Mouse (Mus musculus): ENCODE data around the gene Cct7. TPM values are rescaled to one million over a fixed set of nuclear protein-coding genes. Genes with fewer than 3 reads are reported as not detected.

The Cct7 gene
- polyA plus RNA-seq, 1 experiment from 2014 or later = 440 TPM

GRCm38 (mm10) chr6:85483843-85484721 is 32.8 kb downstream of the Cct7 start:
- no peak overlapping the region for H3K9ac ChIP-seq
- peaks cover 19% of the 10 kb centered on the region for H3K4me1 ChIP-seq
- no peak for ATAC-seq (ENCODE audit: insufficient number of reproducible peaks, low FRiP score, low TSS enrichment, low read depth)
- no peaks in the 10 kb centered on the region for H3K9me3 ChIP-seq (replicated peaks)
- H3K4me2 ChIP-seq (replicated peaks) = peak overlapping the region; percentile 62
- H3K27me3 ChIP-seq = peaks cover 49% of the 10 kb centered on the region
- no peak overlapping the region for H3K27ac ChIP-seq (replicated peaks)
- peak overlapping the region; percentile 38 for H3K4me3 ChIP-seq (replicated peaks)
- no peaks in the 10 kb centered on the region for H3K36me3 ChIP-seq
- 3% methylated on average over 92 of the region's 92 CpGs for WGBS

DNA sequence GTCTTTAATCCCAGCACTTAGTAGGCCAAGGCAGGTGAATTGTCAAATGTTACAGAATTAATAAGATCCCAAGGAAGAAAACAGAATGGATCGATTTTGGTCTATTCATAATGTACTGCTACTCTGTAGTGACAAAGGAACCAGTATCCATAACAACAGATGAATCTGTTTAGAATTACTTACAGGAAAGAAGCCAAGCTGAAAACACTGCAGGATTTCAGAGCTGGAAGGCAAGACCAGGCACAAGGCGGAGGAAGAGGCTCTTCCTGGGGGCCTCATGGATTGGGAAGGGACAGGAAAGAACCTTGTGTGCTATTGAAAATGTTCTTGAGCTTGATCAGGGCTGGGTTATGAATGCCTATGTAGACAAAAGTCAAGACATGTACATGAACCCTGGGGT is 34.4 kb downstream of the Cct7 start:
- Histone ChIP-seq H3K36me3 (no peaks in the 10 kb centered on the region), H3K9ac (no peak overlapping the region), H3K27ac (replicated peaks) (no peak overlapping the region), H3K4me1 (peaks cover 19% of the 10 kb centered on the region), H3K9me3 (replicated peaks) (no peaks in the 10 kb centered on the region), H3K27me3 (peaks cover 47% of the 10 kb centered on the region), H3K4me2 (replicated peaks) (no peak overlapping the region), H3K4me3 (replicated peaks) (no peak overlapping the region)
- ATAC-seq (ENCODE audit: insufficient number of reproducible peaks, low FRiP score, low TSS enrichment, low read depth) = no peak
- WGBS = 39% methylated on average over 2 of the region's 2 CpGs

DNA sequence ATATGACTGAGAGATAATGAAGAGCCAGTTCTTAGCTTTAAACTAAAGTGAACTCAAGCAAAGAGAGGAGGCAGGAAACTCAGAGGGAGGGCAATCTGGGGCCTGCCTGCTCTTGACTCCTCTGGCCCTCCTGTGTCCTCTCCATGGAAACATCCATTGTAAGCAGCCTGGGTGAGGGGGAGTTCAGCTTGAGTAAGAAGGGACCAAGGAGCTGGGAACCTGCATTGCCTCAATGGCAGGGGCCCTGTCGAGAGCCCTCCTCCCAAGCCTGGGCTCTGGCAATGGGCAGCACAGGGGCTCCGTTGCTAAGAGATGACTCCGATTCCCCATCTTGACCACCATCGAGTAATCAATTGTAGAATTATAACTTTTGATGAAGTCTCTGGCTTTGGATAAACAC is 37.2 kb downstream of the Cct7 start:
- Histone ChIP-seq H3K9ac (no peak overlapping the region), H3K36me3 (no peaks in the 10 kb centered on the region), H3K4me2 (replicated peaks) (no peak overlapping the region), H3K4me1 (peaks cover 19% of the 10 kb centered on the region), H3K4me3 (replicated peaks) (no peak overlapping the region), H3K27me3 (peaks cover 30% of the 10 kb centered on the region), H3K9me3 (replicated peaks) (no peaks in the 10 kb centered on the region), H3K27ac (replicated peaks) (no peak overlapping the region)
- 73% methylated on average over 4 of the region's 4 CpGs for WGBS
- no peak for ATAC-seq (ENCODE audit: insufficient number of reproducible peaks, low FRiP score, low TSS enrichment, low read depth)

DNA sequence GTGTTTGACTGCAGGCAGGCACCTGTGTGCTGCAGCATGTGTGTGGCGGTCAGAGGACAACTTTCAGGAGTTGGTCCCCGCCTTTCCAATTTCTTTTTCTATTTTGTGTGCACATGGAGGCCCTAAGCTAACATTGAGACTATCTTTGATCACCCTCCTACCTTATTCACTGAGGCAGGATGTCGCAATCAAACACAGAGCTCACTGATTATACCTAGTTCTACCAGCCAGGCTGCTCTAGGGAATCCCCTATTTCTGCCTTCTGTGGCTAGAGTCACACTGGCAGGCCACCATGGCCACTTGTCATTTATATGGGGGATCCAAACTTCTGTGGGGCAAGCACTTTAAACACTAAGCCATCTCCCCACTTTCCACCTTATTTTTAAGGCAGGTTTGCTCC is 38.4 kb downstream of the Cct7 start:
- Histone ChIP-seq H3K4me2 (replicated peaks) (no peak overlapping the region), H3K9me3 (replicated peaks) (no peaks in the 10 kb centered on the region), H3K4me1 (peaks cover 7% of the 10 kb centered on the region), H3K9ac (no peak overlapping the region), H3K27me3 (peaks cover 18% of the 10 kb centered on the region), H3K4me3 (replicated peaks) (no peak overlapping the region), H3K36me3 (no peaks in the 10 kb centered on the region), H3K27ac (replicated peaks) (no peak overlapping the region)
- ATAC-seq (ENCODE audit: insufficient number of reproducible peaks, low FRiP score, low TSS enrichment, low read depth) = no peak
- WGBS = 77% methylated on average over 3 of the region's 3 CpGs

GRCm38 (mm10) chr6:85490252-85490651 is 38.9 kb downstream of the Cct7 start:
- peaks cover 12% of the 10 kb centered on the region for H3K27me3 ChIP-seq
- 0 out of 2 replicates have a peak, but pooled peaks cover 4% of the 10 kb centered on the region for H3K4me1 ChIP-seq
- H3K4me3 ChIP-seq (replicated peaks) = no peak overlapping the region
- no peaks in the 10 kb centered on the region for H3K9me3 ChIP-seq (replicated peaks)
- no peak overlapping the region for H3K4me2 ChIP-seq (replicated peaks)
- 83% methylated on average over 4 of the region's 4 CpGs for WGBS
- H3K9ac ChIP-seq = no peak overlapping the region
- no peak overlapping the region for H3K27ac ChIP-seq (replicated peaks)
- no peak for ATAC-seq (ENCODE audit: insufficient number of reproducible peaks, low FRiP score, low TSS enrichment, low read depth)
- no peaks in the 10 kb centered on the region for H3K36me3 ChIP-seq

DNA sequence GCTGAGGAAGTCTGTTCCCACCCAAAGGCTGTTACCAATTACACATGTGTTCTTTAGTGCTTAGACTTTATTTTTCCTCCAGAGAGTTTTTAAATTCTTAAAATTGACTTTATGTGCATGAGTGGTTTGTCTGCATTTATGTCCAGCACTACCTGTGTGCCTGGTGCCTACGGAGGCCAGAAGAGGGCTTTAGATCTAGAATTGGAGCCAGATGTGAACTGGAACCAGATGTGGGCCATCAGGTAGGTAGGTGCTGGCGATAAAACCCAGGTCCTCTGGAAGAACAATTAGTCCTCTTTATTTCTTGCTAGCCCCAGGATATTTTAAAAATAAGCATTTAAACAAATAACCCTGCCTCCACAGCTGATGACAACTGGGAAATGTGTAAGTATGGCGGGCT is 40.3 kb downstream of the Cct7 start:
- 49% methylated on average over 3 of the region's 3 CpGs for WGBS
- H3K4me2 ChIP-seq (replicated peaks) = no peak overlapping the region
- H3K9ac ChIP-seq = no peak overlapping the region
- no peaks in the 10 kb centered on the region for H3K36me3 ChIP-seq
- no peak for ATAC-seq (ENCODE audit: insufficient number of reproducible peaks, low FRiP score, low TSS enrichment, low read depth)
- H3K4me1 ChIP-seq = no peaks in the 10 kb centered on the region
- no peak overlapping the region for H3K4me3 ChIP-seq (replicated peaks)
- no peak overlapping the region for H3K27ac ChIP-seq (replicated peaks)
- no peaks in the 10 kb centered on the region for H3K27me3 ChIP-seq
- no peaks in the 10 kb centered on the region for H3K9me3 ChIP-seq (replicated peaks)

DNA sequence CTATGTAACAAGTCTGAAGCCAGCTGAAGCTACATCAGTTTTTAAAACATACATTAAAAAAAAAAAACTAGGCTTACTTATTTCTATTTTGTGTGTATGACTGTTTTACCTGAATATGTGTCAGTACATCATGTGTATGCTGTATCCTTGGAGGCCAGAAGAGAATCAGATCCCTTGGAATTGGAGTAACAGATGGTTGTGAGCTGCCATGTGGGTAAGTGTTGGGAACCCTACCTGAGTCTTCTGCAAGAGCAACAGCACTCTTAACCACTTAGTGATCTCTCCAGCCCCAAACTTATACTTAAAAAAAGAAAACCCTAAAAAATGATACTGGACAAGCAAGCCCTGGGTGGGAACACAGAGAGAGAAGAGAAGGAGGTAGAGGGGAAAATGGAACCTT is 45.7 kb downstream of the Cct7 start:
- ATAC-seq (ENCODE audit: insufficient number of reproducible peaks, low FRiP score, low TSS enrichment, low read depth) = no peak
- no peaks in the 10 kb centered on the region for H3K36me3 ChIP-seq
- no peaks in the 10 kb centered on the region for H3K9me3 ChIP-seq (replicated peaks)
- H3K27ac ChIP-seq (replicated peaks) = no peak overlapping the region
- H3K4me1 ChIP-seq = peaks cover 2% of the 10 kb centered on the region; the same call in 1 of the 2 replicates
- peaks cover 7% of the 10 kb centered on the region; the same call in 1 of the 2 replicates for H3K27me3 ChIP-seq
- H3K9ac ChIP-seq = no peak overlapping the region
- H3K4me2 ChIP-seq (replicated peaks) = no peak overlapping the region
- H3K4me3 ChIP-seq (replicated peaks) = no peak overlapping the region

- Histone ChIP-seq H3K9me3 (replicated peaks) (no peaks in the 10 kb centered on the region), H3K27me3 (peaks cover 10% of the 10 kb centered on the region; the same call in 1 of the 2 replicates), H3K27ac (replicated peaks) (no peak overlapping the region), H3K9ac (no peak overlapping the region), H3K4me1 (peaks cover 14% of the 10 kb centered on the region), H3K36me3 (no peaks in the 10 kb centered on the region), H3K4me3 (replicated peaks) (no peak overlapping the region), H3K4me2 (replicated peaks) (no peak overlapping the region)
- ATAC-seq (ENCODE audit: insufficient number of reproducible peaks, low FRiP score, low TSS enrichment, low read depth) = no peak
- WGBS = 62% methylated on average over 9 of the region's 9 CpGs
These were observed 46.8 kb downstream of the Cct7 start for GRCm38 (mm10) chr6:85498147-85498546.

- Histone ChIP-seq H3K27me3 (peaks cover 28% of the 10 kb centered on the region), H3K9ac (no peak overlapping the region), H3K4me1 (peaks cover 16% of the 10 kb centered on the region), H3K36me3 (no peaks in the 10 kb centered on the region), H3K9me3 (replicated peaks) (no peaks in the 10 kb centered on the region), H3K4me2 (replicated peaks) (no peak overlapping the region), H3K27ac (replicated peaks) (no peak overlapping the region), H3K4me3 (replicated peaks) (no peak overlapping the region)
- no peak for ATAC-seq (ENCODE audit: insufficient number of reproducible peaks, low FRiP score, low TSS enrichment, low read depth)
- 67% methylated on average over 1 of the region's 1 CpGs for WGBS
These were observed 49.1 kb downstream of the Cct7 start for GRCm38 (mm10) chr6:85500416-85500815.

GRCm38 (mm10) chr6:85501571-85502102 is 50.3 kb downstream of the Cct7 start:
- Histone ChIP-seq H3K27ac (replicated peaks) (no peak overlapping the region), H3K4me1 (peaks cover 16% of the 10 kb centered on the region), H3K36me3 (no peaks in the 10 kb centered on the region), H3K27me3 (peaks cover 32% of the 10 kb centered on the region), H3K9ac (no peak overlapping the region), H3K4me3 (replicated peaks) (peak overlapping the region; percentile 68), H3K9me3 (replicated peaks) (no peaks in the 10 kb centered on the region), H3K4me2 (replicated peaks) (peak overlapping the region; percentile 89)
- WGBS = 15% methylated on average over 6 of the region's 6 CpGs
- ATAC-seq (ENCODE audit: insufficient number of reproducible peaks, low FRiP score, low TSS enrichment, low read depth) = no peak

GRCm38 (mm10) chr6:85502103-85502910 is 51.0 kb downstream of the Cct7 start:
- under 1% methylated on average over 34 of the region's 37 CpGs for WGBS
- Histone ChIP-seq H3K36me3 (no peaks in the 10 kb centered on the region), H3K27me3 (peaks cover 38% of the 10 kb centered on the region), H3K4me3 (replicated peaks) (peak overlapping the region; percentile 68), H3K9me3 (replicated peaks) (no peaks in the 10 kb centered on the region), H3K4me2 (replicated peaks) (peak overlapping the region; percentile 89), H3K9ac (peak overlapping the region; percentile 53), H3K27ac (replicated peaks) (no peak overlapping the region), H3K4me1 (peaks cover 16% of the 10 kb centered on the region)
- peak; percentile 54 for ATAC-seq (ENCODE audit: insufficient number of reproducible peaks, low FRiP score, low TSS enrichment, low read depth)

Data from embryonic facial prominence, embryonic 15.5 days (tissue).